Mouse (Mus musculus) midbrain, embryonic 14.5 days (tissue): Measurements from ENCODE around the gene Prkn. TPM values are rescaled to one million over a fixed set of nuclear protein-coding genes. Genes with fewer than 3 reads are reported as not detected.
A peak's percentile ranks its signal among the peaks of the same experiment; 100 is the strongest.
"Not testable (repeated sequence)": the region's sequence is repeated elsewhere in the genome, so short reads cannot be mapped to it uniquely, and the experiment has no call there.

Experiments
- ATAC-seq: fragments of 200-750 bp; cut with Nextera tagmentation; 2 replicates; pipeline ENCODE4 v1.8.0; 2017; ENCODE audit warnings: moderate number of reproducible peaks, moderate library complexity; ENCODE audit not compliant: low FRiP score, low TSS enrichment
- DNase-seq: peaks from one replicate; pipeline ENCODE4 v3.0.0-alpha.2; 2015
- H3K27ac ChIP-seq: fragments of 300-500 bp; sonication (generic); replicated peaks from 2 replicates; pipeline ENCODE4 v1.5.1; 2014; ENCODE audit warnings: mild to moderate bottlenecking, low read depth, low read length, moderate library complexity
- H3K27me3 ChIP-seq: fragments of 300-500 bp; sonication (generic); 2 replicates; pipeline ENCODE4 v1.6.1; 2014; ENCODE audit warnings: low read length, control low read depth, mixed read lengths; ENCODE audit not compliant: control insufficient read depth, insufficient read depth
- H3K36me3 ChIP-seq: fragments of 300-500 bp; sonication (generic); 2 replicates; pipeline ENCODE4 v1.6.1; 2014; ENCODE audit warnings: low read length, control low read depth; ENCODE audit not compliant: control insufficient read depth, insufficient read depth
- H3K4me1 ChIP-seq: fragments of 300-500 bp; sonication (generic); 2 replicates; pipeline ENCODE4 v1.6.1; 2014; ENCODE audit warnings: mild to moderate bottlenecking, antibody characterized with exemption, low read length, control low read depth; ENCODE audit not compliant: control insufficient read depth, insufficient read depth
- H3K4me2 ChIP-seq: fragments of 300-500 bp; sonication (generic); 2 replicates; pipeline ENCODE4 v1.6.1; 2014; ENCODE audit warnings: mild to moderate bottlenecking, low read length, moderate library complexity
- H3K4me3 ChIP-seq: fragments of 300-500 bp; sonication (generic); replicated peaks from 2 replicates; pipeline ENCODE4 v1.5.1; 2014; ENCODE audit warnings: low read depth, low read length
- H3K9ac ChIP-seq: fragments of 300-500 bp; sonication (generic); replicated peaks from 2 replicates; pipeline ENCODE4 v1.6.1; 2014; ENCODE audit warnings: mild to moderate bottlenecking, low read length, moderate library complexity
- H3K9me3 ChIP-seq: fragments of 300-500 bp; sonication (generic); 2 replicates; pipeline ENCODE4 v1.6.1; 2016; ENCODE audit warnings: low read length, control low read depth, mixed read lengths; ENCODE audit not compliant: control insufficient read depth
- WGBS: fragments of 180-500 bp; shearing (Covaris S2); extraction: QIAGEN DNeasy Blood & Tissue Kit; methylation state at CpG from one replicate; pipeline ENCODE4 v1.1.7; 2014; 5-methylcytosine and 5-hydroxymethylcytosine counted together
- polyA plus RNA-seq: library from polyadenylated mRNA; unstranded; fragments of >200 nt; fragmentation: Nextera tagmentation; extraction: Ambion mirVana; gene quantifications from 2 replicates; pipeline ENCODE4 v1.2.1, GENCODE M21; 2014

The Prkn gene
- polyA plus RNA-seq, 1 experiment from 2014 or later: 4.4 TPM

DNA sequence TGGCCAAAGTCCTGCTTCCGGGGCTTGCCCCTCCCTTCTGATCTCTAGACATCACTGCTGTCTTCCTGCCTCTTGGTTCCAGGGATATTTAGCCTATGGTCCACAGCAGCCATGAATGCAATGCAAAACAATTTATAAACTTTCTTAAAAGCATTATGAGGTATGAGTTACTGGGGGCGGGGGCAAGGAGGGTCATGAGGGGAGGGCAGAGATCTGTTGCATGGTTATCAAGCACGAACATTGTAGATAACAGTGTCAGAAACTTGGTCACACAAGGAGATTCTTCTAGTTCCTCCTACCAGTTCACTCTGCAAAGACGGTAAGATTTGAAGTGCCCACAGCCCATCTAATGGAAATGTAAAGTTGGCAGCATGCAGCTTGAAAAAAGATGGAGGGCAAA is 1149.1 kb downstream of the Prkn start:
- Histone ChIP-seq H3K4me3 (no peak overlapping the region), H3K4me1 (no peaks in the 10 kb centered on the region), H3K27ac (no peak overlapping the region), H3K4me2 (no peak overlapping the region), H3K27me3 (no peaks in the 10 kb centered on the region), H3K9me3 (no peaks in the 10 kb centered on the region), H3K9ac (no peak overlapping the region), H3K36me3 (no peaks in the 10 kb centered on the region)
- WGBS: 89% methylated on average over 4 of the region's 4 CpGs
- ATAC-seq (no peak), DNase-seq (no peak)

DNA sequence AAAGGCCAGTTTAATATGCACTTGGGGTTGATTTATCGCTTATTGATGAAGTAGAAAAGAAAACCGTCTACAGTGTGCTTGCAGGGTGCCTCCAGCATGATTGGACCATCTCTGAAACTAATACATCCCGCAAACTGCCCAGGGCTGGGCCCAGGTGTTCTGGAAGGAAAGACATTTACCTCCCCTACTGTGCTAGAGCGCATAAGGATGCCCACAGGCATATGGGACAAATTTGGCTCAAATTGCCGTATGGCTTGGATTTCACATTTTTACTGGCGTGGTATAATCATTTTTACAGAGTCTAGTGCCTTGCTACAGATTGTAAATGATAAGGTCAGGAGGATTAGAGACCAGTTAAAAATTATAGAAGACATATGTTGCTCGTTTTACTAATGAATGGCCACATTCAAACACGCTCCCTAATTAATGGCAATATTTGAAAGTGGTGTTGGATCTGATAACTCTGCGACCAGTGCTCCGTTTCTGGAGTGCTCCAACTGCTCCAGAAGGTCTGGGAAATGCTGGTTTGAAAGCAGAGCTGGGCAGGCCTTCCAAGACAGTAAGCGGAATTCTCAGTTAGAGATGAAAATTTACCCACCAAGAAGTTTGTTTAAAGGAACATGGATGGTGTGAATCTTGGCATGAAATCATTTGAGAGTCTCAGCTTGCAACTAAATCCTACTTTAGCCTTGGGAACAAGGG is 1150.4 kb downstream of the Prkn start:
- Histone ChIP-seq H3K27ac (no peak overlapping the region), H3K9ac (no peak overlapping the region), H3K4me1 (no peaks in the 10 kb centered on the region), H3K4me3 (no peak overlapping the region), H3K4me2 (no peak overlapping the region), H3K27me3 (no peaks in the 10 kb centered on the region), H3K9me3 (no peaks in the 10 kb centered on the region), H3K36me3 (no peaks in the 10 kb centered on the region)
- ATAC-seq: no peak
- WGBS: 78% methylated on average over 11 of the region's 11 CpGs
- no peak for DNase-seq

DNA sequence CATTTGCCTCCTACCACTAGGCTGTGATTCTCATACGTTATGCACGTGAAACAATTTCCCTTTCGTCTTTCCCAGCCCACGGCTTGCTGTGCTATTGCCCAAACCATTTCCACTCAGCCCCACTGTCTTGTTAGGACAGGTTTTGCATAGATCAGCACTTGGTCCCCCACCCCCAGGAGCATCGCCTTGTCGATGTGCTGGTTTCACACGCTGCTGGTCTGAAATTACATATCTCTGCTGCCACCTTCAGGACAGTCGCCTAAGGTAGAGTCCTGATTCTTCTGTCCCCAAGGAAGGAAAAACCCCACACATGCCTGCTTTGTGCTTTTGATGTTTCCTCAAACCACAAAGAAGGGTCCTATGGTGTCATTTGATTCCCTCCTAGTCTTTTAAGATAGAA is 1153.1 kb downstream of the Prkn start:
- Histone ChIP-seq H3K27ac (no peak overlapping the region), H3K4me2 (no peak overlapping the region), H3K9ac (no peak overlapping the region), H3K4me3 (no peak overlapping the region), H3K9me3 (no peaks in the 10 kb centered on the region), H3K4me1 (no peaks in the 10 kb centered on the region), H3K36me3 (no peaks in the 10 kb centered on the region), H3K27me3 (no peaks in the 10 kb centered on the region)
- 32% methylated on average over 8 of the region's 8 CpGs for WGBS
- DNase-seq (peak; percentile 89), ATAC-seq (no peak)

DNA sequence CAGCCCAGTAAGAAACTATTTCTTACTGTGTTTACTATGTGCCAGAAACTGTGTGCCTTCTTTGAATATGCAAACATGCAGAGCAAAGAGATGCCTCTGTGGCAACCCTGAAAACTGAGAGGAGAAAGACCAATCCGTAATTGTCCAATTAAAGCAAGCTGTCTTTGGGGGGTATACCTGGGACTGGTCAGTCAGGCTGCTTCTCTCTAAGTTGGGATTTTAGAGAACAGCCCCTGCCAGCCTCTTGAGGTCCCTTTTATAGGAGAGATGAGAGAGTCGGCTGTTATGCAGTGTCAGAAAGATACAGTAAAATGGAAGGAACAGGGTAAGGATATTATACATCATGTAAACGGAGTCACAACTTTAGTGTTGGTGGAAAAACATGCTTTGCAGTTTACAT is 1154.1 kb downstream of the Prkn start:
- Histone ChIP-seq H3K4me3 (no peak overlapping the region), H3K4me1 (no peaks in the 10 kb centered on the region), H3K36me3 (no peaks in the 10 kb centered on the region), H3K9me3 (no peaks in the 10 kb centered on the region), H3K9ac (no peak overlapping the region), H3K27ac (no peak overlapping the region), H3K27me3 (no peaks in the 10 kb centered on the region), H3K4me2 (no peak overlapping the region)
- ATAC-seq: no peak
- no peak for DNase-seq
- WGBS: 89% methylated on average over 3 of the region's 3 CpGs

DNA sequence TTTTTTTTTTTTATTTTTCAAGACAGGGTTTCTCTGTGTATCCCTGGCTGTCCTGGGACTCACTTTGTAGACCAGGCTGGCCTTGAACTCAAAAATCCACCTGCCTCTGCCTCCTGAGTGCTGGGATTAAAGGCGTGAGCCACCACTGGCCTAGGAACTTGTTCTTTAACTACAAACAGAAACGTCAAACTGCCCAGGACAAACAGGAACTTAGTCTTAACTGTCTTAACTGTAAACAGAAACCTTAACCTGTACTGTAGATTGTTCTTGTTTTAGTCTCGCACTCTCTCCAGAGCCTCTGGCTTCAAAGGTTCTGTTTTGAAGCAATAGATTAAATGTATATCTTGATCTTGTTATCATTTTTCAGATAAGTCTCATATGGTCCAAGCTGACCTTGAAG is 1154.6 kb downstream of the Prkn start:
- H3K27ac ChIP-seq, DNase-seq, ATAC-seq, H3K4me1 ChIP-seq, H3K27me3 ChIP-seq, H3K36me3 ChIP-seq, H3K9me3 ChIP-seq, H3K9ac ChIP-seq, H3K4me3 ChIP-seq, H3K4me2 ChIP-seq: not testable (repeated sequence)
- WGBS: 88% methylated on average over 3 of the region's 3 CpGs

DNA sequence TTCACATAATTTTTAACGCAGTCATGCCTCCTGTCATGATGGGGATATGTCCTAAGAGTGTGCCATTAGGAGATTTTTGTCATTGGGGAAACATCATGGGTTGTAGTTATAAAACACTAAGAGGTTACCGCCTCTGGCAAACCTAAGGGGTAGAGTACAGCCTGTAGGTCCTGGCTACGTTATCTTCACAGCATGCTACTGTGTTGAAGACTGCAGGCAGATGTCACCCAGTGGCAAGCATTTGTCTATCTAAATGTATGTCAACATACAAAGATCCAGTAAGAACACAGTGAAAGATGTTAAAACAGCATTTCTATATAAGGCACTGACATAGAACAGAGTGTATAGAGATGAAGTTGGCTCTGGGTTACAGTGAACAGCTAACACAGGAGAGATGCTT is 1155.3 kb downstream of the Prkn start:
- H3K27ac ChIP-seq: no peak overlapping the region
- no peaks in the 10 kb centered on the region for H3K36me3 ChIP-seq
- WGBS: 85% methylated on average over 3 of the region's 3 CpGs
- no peaks in the 10 kb centered on the region for H3K9me3 ChIP-seq
- no peaks in the 10 kb centered on the region for H3K4me1 ChIP-seq
- H3K27me3 ChIP-seq: no peaks in the 10 kb centered on the region
- H3K4me3 ChIP-seq: no peak overlapping the region
- H3K4me2 ChIP-seq: no peak overlapping the region
- no peak overlapping the region for H3K9ac ChIP-seq
- no peak for DNase-seq
- no peak for ATAC-seq

DNA sequence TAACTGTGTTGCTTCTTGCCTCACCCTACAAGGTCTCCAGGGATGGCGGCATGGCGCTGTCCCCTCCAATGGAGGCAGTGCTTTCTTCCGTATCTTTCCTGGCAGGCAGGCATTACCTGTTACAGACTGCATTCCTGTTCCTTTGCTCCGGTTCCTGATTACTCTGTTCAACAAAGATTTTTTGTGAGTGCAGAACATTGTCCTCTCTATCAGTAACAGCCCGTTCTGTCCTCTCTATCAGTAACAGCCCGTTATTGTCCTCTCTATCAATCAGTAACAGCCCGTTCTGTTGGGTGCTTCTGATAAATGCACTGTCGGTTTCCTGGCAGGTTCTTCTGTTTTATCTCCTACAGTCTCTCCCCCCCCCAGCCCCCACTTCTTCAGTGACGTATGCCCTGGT is 1156.1 kb downstream of the Prkn start:
- DNase-seq (no peak), ATAC-seq (no peak)
- H3K4me3 ChIP-seq: no peak overlapping the region
- no peaks in the 10 kb centered on the region for H3K4me1 ChIP-seq
- no peak overlapping the region for H3K9ac ChIP-seq
- H3K4me2 ChIP-seq: no peak overlapping the region
- WGBS: 80% methylated on average over 9 of the region's 9 CpGs
- H3K27me3 ChIP-seq: no peaks in the 10 kb centered on the region
- H3K27ac ChIP-seq: no peak overlapping the region
- H3K9me3 ChIP-seq: no peaks in the 10 kb centered on the region
- no peaks in the 10 kb centered on the region for H3K36me3 ChIP-seq

DNA sequence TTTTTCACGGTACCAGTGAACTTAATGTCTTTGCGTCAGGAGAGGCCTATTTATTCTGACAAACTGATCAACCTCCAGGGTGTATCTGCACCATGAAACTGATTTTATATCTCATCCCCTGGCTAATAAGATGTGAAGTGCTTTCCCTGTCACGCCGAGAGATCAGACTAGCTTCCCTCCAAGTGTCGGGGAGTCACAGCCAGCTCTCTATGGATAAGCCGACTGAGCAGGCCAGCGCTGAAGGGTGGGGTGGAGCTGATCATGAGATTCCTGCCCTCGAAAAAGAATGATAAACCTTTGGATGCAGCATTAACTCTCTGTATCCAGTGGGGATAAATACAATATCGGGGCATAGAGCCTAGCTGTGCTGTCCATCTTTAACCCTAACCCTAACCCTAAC is 1160.1 kb downstream of the Prkn start:
- Histone ChIP-seq H3K4me2 (no peak overlapping the region), H3K4me1 (no peaks in the 10 kb centered on the region), H3K9ac (no peak overlapping the region), H3K27me3 (no peaks in the 10 kb centered on the region), H3K27ac (no peak overlapping the region), H3K36me3 (no peaks in the 10 kb centered on the region), H3K9me3 (no peaks in the 10 kb centered on the region), H3K4me3 (no peak overlapping the region)
- ATAC-seq (no peak), DNase-seq (no peak)
- WGBS: 46% methylated on average over 9 of the region's 9 CpGs

DNA sequence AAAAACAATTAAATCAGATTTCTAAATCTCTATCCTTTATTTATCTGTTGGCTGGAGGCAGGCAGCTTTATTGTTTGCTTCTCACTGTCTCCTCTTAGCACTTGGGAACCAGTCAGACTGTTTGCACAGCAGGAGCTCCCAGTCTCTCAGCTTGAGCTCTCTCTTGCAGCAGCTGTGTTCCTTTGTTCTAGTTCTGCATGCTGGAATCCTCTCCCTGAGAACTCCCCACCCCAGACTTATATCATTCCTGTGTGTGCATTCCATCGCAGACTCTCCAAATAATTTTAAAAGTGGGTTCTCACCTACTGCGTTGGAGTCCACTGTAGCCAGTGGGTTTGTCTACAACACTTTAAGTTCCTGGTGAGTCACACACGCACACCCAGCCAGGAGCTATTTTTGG is 1181.1 kb downstream of the Prkn start:
- Histone ChIP-seq H3K4me3 (no peak overlapping the region), H3K36me3 (no peaks in the 10 kb centered on the region), H3K27me3 (no peaks in the 10 kb centered on the region), H3K27ac (no peak overlapping the region), H3K9me3 (peaks cover 11% of the 10 kb centered on the region; the same call in 1 of the 2 replicates), H3K4me1 (no peaks in the 10 kb centered on the region), H3K9ac (no peak overlapping the region), H3K4me2 (no peak overlapping the region)
- WGBS: 42% methylated on average over 3 of the region's 3 CpGs
- no peak for DNase-seq
- ATAC-seq: no peak
